Mouse (Mus musculus) embryonic fibroblast, embryonic 13.5 days (primary cell): ENCODE results near the gene Ubap2.

ENCODE experiments used
- CTCF ChIP-seq: IDR thresholded peaks from 2 replicates; pipeline ENCODE4 v1.5.1; 2011; ENCODE audit warnings: mild to moderate bottlenecking, control low read depth, low read length, moderate library complexity, borderline replicate concordance; ENCODE audit not compliant: insufficient read depth
- POLR2A ChIP-seq: IDR thresholded peaks from 2 replicates; pipeline ENCODE4 v1.6.1; 2011; ENCODE audit warnings: low read depth, mild to moderate bottlenecking, control low read depth, low read length, moderate library complexity

DNA sequence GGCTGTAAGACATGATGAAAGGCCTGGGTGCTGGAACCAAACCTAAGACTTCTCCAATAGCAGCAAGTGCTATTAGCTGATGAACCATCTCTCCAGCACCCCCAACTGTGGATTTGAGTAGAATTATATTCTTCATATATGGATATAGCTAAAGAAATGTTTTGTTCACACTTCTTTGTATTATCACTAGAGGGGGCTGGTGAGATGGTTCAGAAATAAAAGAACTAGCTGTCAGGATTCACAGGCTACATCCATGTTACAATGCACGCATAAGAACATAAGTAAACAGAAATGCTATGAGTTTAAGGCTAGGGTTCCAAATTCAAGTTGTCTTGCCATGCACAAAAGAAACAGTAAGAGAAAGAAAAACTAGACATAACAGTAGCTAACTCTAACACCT is 49.5 kb downstream of the Ubap2 start:
- TF ChIP-seq POLR2A: no peak
- TF ChIP-seq CTCF: no peak
